Mouse (Mus musculus) natural killer cell, adult 2 months (primary cell): Measurements from ENCODE around the gene Tcf19.

Experiments
- DNase-seq, 2 experiments: peaks; one replicate each; pipeline ENCODE4 v3.0.0; 2022; ENCODE audit warnings: low spot score in 2 of 2

Tcf19 gene

DNA sequence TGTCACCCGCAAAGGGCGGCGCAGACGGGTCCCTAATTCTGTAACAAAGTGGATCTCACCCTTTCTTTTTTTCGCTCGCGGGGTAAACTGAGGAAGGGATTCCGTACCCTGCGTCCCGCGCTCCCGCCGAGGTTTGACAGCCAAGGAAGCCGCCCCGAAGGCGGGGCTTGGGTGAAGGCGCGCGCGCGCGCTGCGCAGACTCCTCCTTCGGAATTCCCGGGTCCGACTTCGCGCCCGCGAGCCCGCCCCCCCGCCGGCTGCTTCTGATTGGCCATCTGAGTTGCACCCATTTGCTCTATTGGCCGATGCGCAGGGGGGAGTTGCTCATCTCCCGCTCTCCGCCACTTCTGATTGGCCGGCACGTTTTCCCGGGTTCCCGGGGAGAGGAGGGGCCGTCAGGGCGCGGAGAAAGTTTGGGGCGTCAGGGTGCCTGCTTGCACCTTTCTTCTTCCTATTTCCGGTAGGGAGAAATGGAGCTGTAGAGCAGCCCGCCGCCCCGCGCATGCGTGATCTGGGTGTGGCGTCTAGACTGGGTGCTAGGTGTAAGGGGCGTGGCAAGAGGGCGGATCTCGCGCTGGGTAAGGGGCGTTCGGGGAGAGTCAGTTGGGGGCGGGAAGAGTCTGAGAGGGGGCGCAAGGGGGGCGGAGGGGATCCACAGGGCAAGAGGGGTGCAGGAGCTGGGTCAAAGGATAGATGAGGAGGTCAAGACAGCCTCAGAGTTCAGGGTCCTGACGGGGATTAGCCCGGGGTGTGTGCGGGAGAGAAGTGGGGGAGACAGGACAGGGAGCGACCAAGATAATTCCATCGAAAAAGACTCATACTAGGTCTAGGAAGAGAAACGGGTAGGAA is at the start of gene Tcf19, which contains the start of gene Cchcr1:
Gene Tcf19, minus strand, starts transcription at position 173 of the 849 bp plus-strand sequence.
Gene Cchcr1, plus strand, starts transcription at position 449 of the 849 bp plus-strand sequence.
- peak; percentile 84 to 86 for DNase-seq

DNA sequence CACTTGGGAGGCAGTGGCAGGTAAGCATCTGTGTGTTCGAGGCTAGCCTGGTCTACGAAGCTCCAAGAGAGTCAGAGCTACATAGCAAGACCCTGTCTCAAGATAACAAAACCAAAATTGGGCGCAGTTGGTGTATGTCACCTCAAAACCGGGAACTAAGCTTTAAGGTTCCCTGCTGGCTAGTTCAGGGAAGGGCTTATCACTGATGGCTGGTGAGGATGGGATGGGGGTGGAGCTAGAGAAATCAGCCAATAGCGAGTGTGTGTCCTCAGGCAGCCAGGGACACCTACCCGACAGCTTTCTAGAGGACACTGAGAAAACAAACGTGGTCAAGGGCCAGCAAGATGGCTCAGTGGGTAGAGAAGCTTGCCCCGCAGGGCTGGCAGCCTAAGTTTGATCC is 41.6 kb upstream of the Tcf19 start:
- DNase-seq: no peak

- DNase-seq: no peak
These were observed 40.7 kb upstream of the Tcf19 start for GRCm38 (mm10) chr17:35557351-35557750.

GRCm38 (mm10) chr17:35556812-35557211 is 40.2 kb upstream of the Tcf19 start:
- DNase-seq: peak in 1 of 2 experiments; percentile 48

- no peak for DNase-seq
These were observed 39.7 kb upstream of the Tcf19 start for GRCm38 (mm10) chr17:35556186-35556765.

- DNase-seq: no peak
These were observed 38.3 kb upstream of the Tcf19 start for GRCm38 (mm10) chr17:35554761-35555397.

GRCm38 (mm10) chr17:35554321-35554720 is 37.7 kb upstream of the Tcf19 start:
- no peak for DNase-seq

GRCm38 (mm10) chr17:35551881-35552414 is 35.3 kb upstream of the Tcf19 start, which contains the start of gene Cdsn:
TSS of gene Cdsn (plus strand) at chr17:35552128.
- no peak for DNase-seq

GRCm38 (mm10) chr17:35550871-35551270 is 34.2 kb upstream of the Tcf19 start:
- DNase-seq: no peak

- DNase-seq: no peak
These were observed 33.5 kb upstream of the Tcf19 start for GRCm38 (mm10) chr17:35550143-35550494.

GRCm38 (mm10) chr17:35549437-35550142 is 33.0 kb upstream of the Tcf19 start:
- no peak for DNase-seq

DNA sequence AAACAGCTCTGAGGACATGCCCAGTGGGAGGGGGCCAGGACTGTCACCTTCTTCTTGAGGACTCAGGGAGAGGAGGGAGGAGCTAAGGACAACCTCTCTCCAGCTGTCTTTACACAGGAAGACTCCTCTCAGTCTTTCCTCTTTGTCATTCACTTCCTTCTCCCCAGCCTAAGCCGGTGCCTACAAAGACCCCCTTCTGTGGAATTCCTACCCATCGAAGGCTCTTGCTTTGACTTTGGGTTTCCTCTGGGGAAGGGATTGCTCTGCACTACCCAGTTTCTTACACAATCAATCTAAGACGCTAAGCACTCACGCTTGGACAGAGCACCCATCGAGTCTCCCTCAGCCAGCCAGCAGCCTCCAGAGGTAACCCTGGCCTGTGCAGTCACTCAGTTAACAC is 32.0 kb upstream of the Tcf19 start:
- no peak for DNase-seq

GRCm38 (mm10) chr17:35547465-35547864 is 30.8 kb upstream of the Tcf19 start:
- no peak for DNase-seq

DNA sequence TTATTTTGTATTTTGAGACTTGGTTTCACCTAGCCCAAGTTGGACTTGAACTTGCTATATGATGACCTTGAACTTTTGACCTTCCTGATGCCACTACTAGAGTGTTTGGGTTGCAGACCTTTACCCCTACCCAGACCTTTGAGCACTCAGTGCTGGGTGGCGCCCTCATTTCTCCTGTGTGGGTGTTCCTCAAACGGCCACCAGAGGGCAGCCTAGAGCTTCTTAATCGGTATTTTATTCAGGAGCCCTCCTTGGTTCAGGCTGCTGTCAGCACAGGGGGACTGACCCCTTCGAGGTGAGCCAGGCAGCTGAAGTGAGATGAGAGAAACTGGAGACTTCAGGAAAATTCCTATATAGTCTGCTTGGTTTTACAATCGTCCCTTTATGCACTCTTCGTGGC is 28.1 kb upstream of the Tcf19 start:
- DNase-seq: peak; percentile 37 to 49

DNA sequence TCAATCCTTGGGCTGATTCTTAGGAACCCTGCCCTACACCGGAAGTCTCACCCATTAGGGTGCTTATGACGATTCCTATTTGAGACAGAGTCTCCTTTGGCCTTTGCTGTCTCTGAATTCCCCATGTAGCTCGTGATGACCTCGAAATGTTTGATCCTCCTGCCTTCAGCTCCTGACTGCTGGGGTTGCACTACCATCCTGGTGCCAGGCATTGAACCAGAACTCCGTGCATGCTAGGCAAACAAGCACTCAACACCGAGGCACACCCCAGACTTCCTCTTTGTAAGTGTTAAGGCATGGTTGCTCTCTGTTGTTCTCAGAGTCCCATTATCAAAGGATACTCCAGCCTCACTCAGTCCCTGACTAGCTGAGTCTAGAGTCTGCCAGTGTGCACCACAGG is 27.4 kb upstream of the Tcf19 start:
- DNase-seq: peak in 1 of 2 experiments; percentile 23

GRCm38 (mm10) chr17:35543412-35543861 is 26.8 kb upstream of the Tcf19 start:
- DNase-seq: no peak

- DNase-seq: no peak
These were observed 26.3 kb upstream of the Tcf19 start for GRCm38 (mm10) chr17:35542761-35543411.

- DNase-seq: no peak
These were observed 22.9 kb upstream of the Tcf19 start for GRCm38 (mm10) chr17:35539540-35539939.

GRCm38 (mm10) chr17:35538476-35538875 is 21.9 kb upstream of the Tcf19 start:
- no peak for DNase-seq

DNA sequence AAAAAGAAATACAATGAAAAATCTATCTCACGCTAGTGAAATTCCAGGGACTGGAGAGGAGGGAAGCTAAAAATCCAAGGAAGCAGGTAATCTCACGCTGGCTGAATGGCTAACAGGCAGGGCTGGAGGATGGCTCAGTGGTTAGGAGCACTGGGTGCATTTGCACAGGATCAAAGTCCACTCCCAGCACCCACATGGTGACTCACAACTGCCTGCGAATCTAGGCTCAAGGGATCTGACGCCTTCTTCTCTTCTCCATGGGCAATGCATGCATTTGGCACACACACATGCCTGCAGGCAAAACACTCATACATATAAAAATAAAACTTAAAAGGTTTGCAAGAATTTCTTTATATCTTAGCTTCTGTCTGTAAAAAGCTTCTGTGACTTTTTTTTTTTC is 20.8 kb upstream of the Tcf19 start:
- DNase-seq: no peak

DNA sequence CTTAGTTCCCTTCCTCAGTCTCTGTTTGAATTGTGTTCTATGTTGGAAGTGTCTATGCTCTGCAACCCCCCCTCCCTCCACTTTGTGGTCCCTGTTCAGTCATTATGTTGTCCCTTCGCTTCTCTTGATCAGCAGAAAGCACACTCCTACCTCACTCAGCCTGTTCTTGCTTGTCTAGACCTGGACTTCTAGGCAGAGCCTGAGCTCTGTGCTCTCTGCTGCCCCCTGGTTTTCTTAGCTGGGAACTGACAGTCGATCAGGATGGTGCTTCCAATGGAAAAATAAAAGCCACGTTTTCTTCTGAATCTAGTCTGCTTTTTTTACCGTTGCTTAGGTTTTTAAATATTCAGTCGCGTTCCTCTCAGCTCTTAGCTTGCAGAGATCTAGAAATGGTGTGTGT is 17.7 kb upstream of the Tcf19 start:
- peak; percentile 57 to 67 for DNase-seq
